ENCODE assay signal across 10 mouse cellular contexts in genomic region chr15:41154551-41155151, GRCm38 (mm10).
DNase-seq lines count a peak whose midpoint lies in the region; ATAC-seq and TF ChIP-seq lines count a peak whose summit lies in the region.
"Had no signal": no experiment of that assay in that cellular context is flagged by ENCODE, and none has a peak within 500 bp of the region (broad histone marks: within the 10 kb centered on the region; RNA-seq: fewer than 3 reads in every experiment).

No protein-coding gene starts in this region.

- no peak for DNase-seq in kidney, adult 18-20 months
- DNase-seq in hindbrain, postnatal 0 days (ENCODE audit: low spot score): peak; percentile 62
- DNase-seq in midbrain, postnatal 0 days (ENCODE audit: low spot score): peak; percentile 55
- DNase-seq in thymus, postnatal 25 days: no peak
- no peak for DNase-seq in layer of hippocampus, adult 8-10 months (ENCODE audit: low spot score in 2 of 2)
- no peak for DNase-seq in left cerebral cortex, adult 18-20 months (ENCODE audit: low spot score in 2 of 2)

- H3K27ac ChIP-seq in kidney, embryonic 16.5 days (ENCODE audit: low read length): peak overlapping the region; percentile 58; the same call in 1 of the 2 replicates
- no peak overlapping the region for H3K27ac ChIP-seq in embryonic facial prominence, embryonic 13.5 days
- H3K27ac ChIP-seq in hindbrain, postnatal 0 days: peak overlapping the region; percentile 32; the same call in 1 of the 2 replicates
- H3K27ac ChIP-seq in midbrain, postnatal 0 days (ENCODE audit: low read depth, low read length): peak overlapping the region; percentile 59

- peak overlapping the region; percentile 59 for H3K4me2 ChIP-seq in kidney, embryonic 16.5 days (replicated peaks; ENCODE audit: low read depth, low read length)
- peak overlapping the region; percentile 65 for H3K4me2 ChIP-seq in embryonic facial prominence, embryonic 13.5 days
- H3K4me2 ChIP-seq in hindbrain, postnatal 0 days (ENCODE audit: low read depth, low read length): peak overlapping the region; percentile 57
- peak overlapping the region; percentile 52 for H3K4me2 ChIP-seq in midbrain, postnatal 0 days (ENCODE audit: low read depth, low read length, poor library complexity, severe bottlenecking)

- H3K4me1 ChIP-seq in kidney, embryonic 16.5 days (ENCODE audit: insufficient read depth, low read length): peaks cover 14% of the 10 kb centered on the region
- peaks cover 13% of the 10 kb centered on the region for H3K4me1 ChIP-seq in embryonic facial prominence, embryonic 13.5 days
- H3K4me1 ChIP-seq in hindbrain, postnatal 0 days (ENCODE audit: insufficient read depth, low read length): peaks cover 6% of the 10 kb centered on the region; the same call in 1 of the 2 replicates
- H3K4me1 ChIP-seq in midbrain, postnatal 0 days (ENCODE audit: insufficient read depth, low read length): peaks cover 12% of the 10 kb centered on the region; the same call in 1 of the 2 replicates

- H3K9ac ChIP-seq in kidney, embryonic 16.5 days (replicated peaks; ENCODE audit: low read length): peak overlapping the region; percentile 44; the same call in 1 of the 2 replicates
- peak overlapping the region; percentile 47 for H3K9ac ChIP-seq in embryonic facial prominence, embryonic 13.5 days
- peak overlapping the region; percentile 19; the same call in 1 of the 2 replicates for H3K9ac ChIP-seq in hindbrain, postnatal 0 days (replicated peaks; ENCODE audit: low read length)
- H3K9ac ChIP-seq in midbrain, postnatal 0 days (replicated peaks; ENCODE audit: low read length, poor library complexity, severe bottlenecking): peak overlapping the region; percentile 61

- no peaks in the 10 kb centered on the region for H3K9me3 ChIP-seq in kidney, embryonic 16.5 days (ENCODE audit: low read length)
- no peaks in the 10 kb centered on the region for H3K9me3 ChIP-seq in embryonic facial prominence, embryonic 13.5 days
- no peaks in the 10 kb centered on the region for H3K9me3 ChIP-seq in hindbrain, postnatal 0 days (ENCODE audit: low read length)
- H3K9me3 ChIP-seq in midbrain, postnatal 0 days (ENCODE audit: low read length): no peaks in the 10 kb centered on the region

- peak; percentile 59; the same call in 1 of the 2 replicates for ATAC-seq in kidney, embryonic 16.5 days (ENCODE audit: low FRiP score, low TSS enrichment)
- ATAC-seq in embryonic facial prominence, embryonic 13.5 days (ENCODE audit: insufficient number of reproducible peaks, insufficient read depth, low FRiP score, low TSS enrichment, low read depth): no peak
- peak; percentile 41 for ATAC-seq in hindbrain, postnatal 0 days
- ATAC-seq in midbrain, postnatal 0 days (ENCODE audit: low FRiP score): peak; percentile 39
- ATAC-seq: Patski had no signal

- 24% methylated on average over 7 of the region's 7 CpGs for WGBS in kidney, embryonic 16.5 days
- 28% methylated on average over 7 of the region's 7 CpGs for WGBS in embryonic facial prominence, embryonic 13.5 days
- WGBS in hindbrain, postnatal 0 days: 26% methylated on average over 7 of the region's 7 CpGs
- WGBS in midbrain, postnatal 0 days: 11% methylated on average over 7 of the region's 7 CpGs

- H3K36me3 ChIP-seq in kidney, embryonic 16.5 days (ENCODE audit: insufficient read depth, low read length): no peaks in the 10 kb centered on the region
- H3K36me3 ChIP-seq in embryonic facial prominence, embryonic 13.5 days: no peaks in the 10 kb centered on the region
- H3K36me3 ChIP-seq in hindbrain, postnatal 0 days (ENCODE audit: insufficient read depth, low read length): no peaks in the 10 kb centered on the region
- no peaks in the 10 kb centered on the region for H3K36me3 ChIP-seq in midbrain, postnatal 0 days (ENCODE audit: insufficient read depth, low read length)

- TF ChIP-seq CTCF in hindbrain, postnatal 0 days (IDR thresholded peaks at IDR 0.05; ENCODE audit: low read depth): no peak
- no peak for TF ChIP-seq CTCF in midbrain, postnatal 0 days (IDR thresholded peaks at IDR 0.05)

- H3K4me3 ChIP-seq in kidney, embryonic 16.5 days (ENCODE audit: low read length): peak overlapping the region; percentile 33
- H3K4me3 ChIP-seq in embryonic facial prominence, embryonic 13.5 days: peak overlapping the region; percentile 30
- H3K4me3 ChIP-seq in hindbrain, postnatal 0 days (ENCODE audit: low read length): peak overlapping the region; percentile 23
- H3K4me3 ChIP-seq in midbrain, postnatal 0 days (ENCODE audit: low read depth, low read length): peak overlapping the region; percentile 25
- H3K4me3 ChIP-seq: myocyte had no signal

- no peaks in the 10 kb centered on the region for H3K27me3 ChIP-seq in kidney, embryonic 16.5 days (ENCODE audit: insufficient read depth, low read length)
- no peaks in the 10 kb centered on the region for H3K27me3 ChIP-seq in embryonic facial prominence, embryonic 13.5 days
- H3K27me3 ChIP-seq in hindbrain, postnatal 0 days (ENCODE audit: insufficient read depth, low read length): no peaks in the 10 kb centered on the region
- no peaks in the 10 kb centered on the region for H3K27me3 ChIP-seq in midbrain, postnatal 0 days (ENCODE audit: insufficient read depth, low read length)

Comparison
In these comparisons a context has a peak if more than half of its experiments do, and no peak if none do; other contexts are left out.
1. DNase-seq: peak in hindbrain, postnatal 0 days (single experiment) and midbrain, postnatal 0 days (single experiment); none in kidney, adult 18-20 months (single experiment), thymus, postnatal 25 days (single experiment), layer of hippocampus, adult 8-10 months (0 of 2) and left cerebral cortex, adult 18-20 months (0 of 2).
2. Peak in every context shown above with its lines, with median percentiles within 50 percentile points of each other: H3K4me2 ChIP-seq, H3K4me3 ChIP-seq and H3K9ac ChIP-seq.